Mouse (Mus musculus) heart, embryonic 13.5 days (tissue): ENCODE results near the gene Rbms3. TPM values are rescaled to one million over a fixed set of nuclear protein-coding genes. Genes with fewer than 3 reads are reported as not detected.

Experiments
- ATAC-seq: fragments of 200-750 bp; cut with Nextera tagmentation; 2 replicates; pipeline ENCODE4 v1.8.0; 2017; ENCODE audit warnings: moderate TSS enrichment; ENCODE audit not compliant: insufficient number of reproducible peaks, low FRiP score, low TSS enrichment; ENCODE audit errors: extremely low read depth
- H3K27ac ChIP-seq: fragments of 300-500 bp; sonication (generic); replicated peaks from 2 replicates; pipeline ENCODE4 v1.5.1; 2015; ENCODE audit warnings: moderate library complexity, mild to moderate bottlenecking, inconsistent platforms
- H3K27me3 ChIP-seq: fragments of 300-500 bp; sonication (generic); replicated peaks from 2 replicates; pipeline ENCODE4 v1.6.1; 2015; ENCODE audit warnings: mild to moderate bottlenecking, inconsistent platforms
- H3K36me3 ChIP-seq: fragments of 300-500 bp; sonication (generic); 2 replicates; pipeline ENCODE4 v1.6.1; 2015; ENCODE audit warnings: mild to moderate bottlenecking, inconsistent platforms
- H3K4me1 ChIP-seq: fragments of 300-500 bp; sonication (generic); 2 replicates; pipeline ENCODE4 v1.6.1; 2015; ENCODE audit warnings: inconsistent platforms
- H3K4me2 ChIP-seq: fragments of 300-500 bp; sonication (generic); 2 replicates; pipeline ENCODE4 v1.6.1; 2015; ENCODE audit warnings: inconsistent platforms, mild to moderate bottlenecking, moderate library complexity
- H3K4me3 ChIP-seq: fragments of 300-500 bp; sonication (generic); 2 replicates; pipeline ENCODE4 v1.5.1; 2015; ENCODE audit warnings: moderate library complexity, mild to moderate bottlenecking, inconsistent platforms
- H3K9ac ChIP-seq: fragments of 300-500 bp; sonication (generic); 2 replicates; pipeline ENCODE4 v1.6.1; 2015; ENCODE audit warnings: inconsistent platforms, mild to moderate bottlenecking, moderate library complexity
- H3K9me3 ChIP-seq: fragments of 300-500 bp; sonication (generic); 2 replicates; pipeline ENCODE4 v1.6.1; 2016; ENCODE audit warnings: inconsistent platforms
- WGBS: fragments of 180-500 bp; shearing (Covaris S2); methylation state at CpG from one replicate; pipeline ENCODE4 v1.1.7; 2015; ENCODE audit warnings: mixed read lengths; 5-methylcytosine and 5-hydroxymethylcytosine counted together
- polyA plus RNA-seq: library from polyadenylated mRNA; unstranded; fragments of >200 nt; fragmentation: Nextera tagmentation; extraction: Ambion mirVana; gene quantifications from 2 replicates; pipeline ENCODE4 v1.2.1, GENCODE M21; 2015

Gene Rbms3
- polyA plus RNA-seq, 1 experiment from 2014 or later: 36.0 TPM

- peaks cover 58% of the 10 kb centered on the region for H3K4me1 ChIP-seq
- WGBS: 25% methylated on average over 13 of the region's 13 CpGs
Measured at GRCm38 (mm10) chr9:117250036-117250830, 379.5 kb downstream of the Rbms3 start.

DNA sequence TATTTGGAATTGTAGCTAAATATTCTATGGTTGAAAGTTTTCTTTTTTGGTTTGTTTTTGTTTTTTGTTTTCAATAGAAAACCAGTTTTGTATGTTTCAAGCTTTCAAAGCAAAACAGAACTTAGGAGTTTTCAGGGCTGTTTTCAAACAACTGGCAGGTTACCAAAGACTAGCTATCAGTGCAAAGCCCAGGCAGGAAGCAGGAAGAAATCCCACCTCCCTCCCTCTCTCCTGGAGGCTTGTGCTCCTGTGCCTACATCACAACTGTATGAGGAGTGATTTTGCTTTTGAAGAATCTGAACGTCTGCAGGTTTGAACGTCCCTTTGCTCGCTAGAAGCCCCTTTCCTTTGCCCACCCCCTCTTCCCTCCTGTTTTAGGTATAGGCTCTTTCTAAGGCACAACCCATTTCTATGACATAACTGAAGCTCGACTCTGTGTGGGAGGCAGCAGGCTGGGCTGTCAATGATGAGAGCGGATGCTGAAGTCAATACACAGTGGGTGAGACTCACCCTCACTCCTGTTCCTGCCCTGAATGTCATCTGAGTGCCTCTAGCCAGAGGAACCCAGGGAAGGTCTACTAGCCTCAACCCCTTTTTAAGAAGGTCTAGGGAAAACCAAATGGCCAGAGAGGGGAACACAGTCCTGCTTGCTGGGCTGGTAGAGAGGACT lies 382.3 kb downstream of the Rbms3 start:
- Histone ChIP-seq H3K36me3 (peaks cover 14% of the 10 kb centered on the region; the same call in 1 of the 2 replicates), H3K27me3 (no peaks in the 10 kb centered on the region), H3K27ac (peak overlapping the region; percentile 78), H3K4me3 (peak overlapping the region; percentile 35), H3K9me3 (no peaks in the 10 kb centered on the region), H3K4me2 (peak overlapping the region; percentile 84), H3K4me1 (peaks cover 42% of the 10 kb centered on the region), H3K9ac (peak overlapping the region; percentile 65)
- no peak for ATAC-seq
- 20% methylated on average over 5 of the region's 5 CpGs for WGBS

More at GRCm38 (mm10) chr9:117250036-117250830, 379.5 kb downstream of the Rbms3 start:
- H3K36me3 ChIP-seq: no peaks in the 10 kb centered on the region
- peak overlapping the region; percentile 84 for H3K4me2 ChIP-seq
- H3K27me3 ChIP-seq: no peaks in the 10 kb centered on the region
- no peaks in the 10 kb centered on the region for H3K9me3 ChIP-seq
- ATAC-seq: no peak
- H3K9ac ChIP-seq: peak overlapping the region; percentile 94
- peak overlapping the region; percentile 80 for H3K4me3 ChIP-seq
- peak overlapping the region; percentile 91 for H3K27ac ChIP-seq

- no peak for ATAC-seq
- H3K36me3 ChIP-seq: peaks cover 24% of the 10 kb centered on the region
- no peak overlapping the region for H3K4me3 ChIP-seq
- H3K4me2 ChIP-seq: peak overlapping the region; percentile 84
- H3K9ac ChIP-seq: 0 out of 2 replicates have a peak overlapping the region, but pooled peaks have one; percentile 40
- no peaks in the 10 kb centered on the region for H3K27me3 ChIP-seq
- peaks cover 42% of the 10 kb centered on the region for H3K4me1 ChIP-seq
- 0 out of 2 replicates have a peak overlapping the region, but pooled peaks have one; percentile 78 for H3K27ac ChIP-seq
- H3K9me3 ChIP-seq: no peaks in the 10 kb centered on the region
- WGBS: 69% methylated on average over 12 of the region's 12 CpGs
Measured at GRCm38 (mm10) chr9:117246173-117246572, 383.5 kb downstream of the Rbms3 start.

DNA sequence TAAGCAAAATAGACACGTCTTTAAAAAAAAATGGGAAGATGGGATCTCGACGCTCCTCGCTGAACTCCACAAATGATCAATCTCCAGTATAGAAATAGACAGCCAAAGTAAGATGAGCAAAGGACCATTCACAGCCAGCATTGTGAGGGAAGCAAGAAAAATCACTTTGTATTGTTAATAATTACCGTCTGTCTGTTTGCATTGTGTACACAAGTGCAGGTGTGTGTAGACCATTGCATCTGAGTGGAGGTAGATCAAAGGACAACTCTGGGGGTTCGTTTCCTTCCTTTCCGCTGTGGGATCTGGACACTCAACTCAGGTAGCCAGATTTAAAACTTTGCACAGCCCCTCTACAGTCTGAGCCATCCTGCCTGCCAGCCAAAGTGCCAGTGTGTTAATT lies 386.3 kb downstream of the Rbms3 start:
- 89% methylated on average over 7 of the region's 7 CpGs for whole genome bisulfite sequencing
- no peak overlapping the region for H3K4me3 ChIP-seq

GRCm38 (mm10) chr9:117234726-117235075 lies 395.0 kb downstream of the Rbms3 start:
- peaks cover 25% of the 10 kb centered on the region for H3K4me1 ChIP-seq
- no peaks in the 10 kb centered on the region for H3K9me3 ChIP-seq
- ATAC-seq: no peak
- peaks cover 11% of the 10 kb centered on the region for H3K36me3 ChIP-seq
- H3K27me3 ChIP-seq: no peaks in the 10 kb centered on the region
- H3K27ac ChIP-seq: no peak overlapping the region
- H3K4me2 ChIP-seq: no peak overlapping the region
- WGBS: 77% methylated on average over 6 of the region's 6 CpGs
- no peak overlapping the region for H3K4me3 ChIP-seq
- no peak overlapping the region for H3K9ac ChIP-seq

More for the DNA sequence above, 386.3 kb downstream of the Rbms3 start:
- H3K36me3 ChIP-seq: peaks cover 29% of the 10 kb centered on the region
- ATAC-seq: no peak
- no peak overlapping the region for H3K9ac ChIP-seq
- H3K27ac ChIP-seq: no peak overlapping the region
- no peaks in the 10 kb centered on the region for H3K9me3 ChIP-seq
- peaks cover 24% of the 10 kb centered on the region for H3K4me1 ChIP-seq
- no peak overlapping the region for H3K4me2 ChIP-seq
- no peaks in the 10 kb centered on the region for H3K27me3 ChIP-seq

DNA sequence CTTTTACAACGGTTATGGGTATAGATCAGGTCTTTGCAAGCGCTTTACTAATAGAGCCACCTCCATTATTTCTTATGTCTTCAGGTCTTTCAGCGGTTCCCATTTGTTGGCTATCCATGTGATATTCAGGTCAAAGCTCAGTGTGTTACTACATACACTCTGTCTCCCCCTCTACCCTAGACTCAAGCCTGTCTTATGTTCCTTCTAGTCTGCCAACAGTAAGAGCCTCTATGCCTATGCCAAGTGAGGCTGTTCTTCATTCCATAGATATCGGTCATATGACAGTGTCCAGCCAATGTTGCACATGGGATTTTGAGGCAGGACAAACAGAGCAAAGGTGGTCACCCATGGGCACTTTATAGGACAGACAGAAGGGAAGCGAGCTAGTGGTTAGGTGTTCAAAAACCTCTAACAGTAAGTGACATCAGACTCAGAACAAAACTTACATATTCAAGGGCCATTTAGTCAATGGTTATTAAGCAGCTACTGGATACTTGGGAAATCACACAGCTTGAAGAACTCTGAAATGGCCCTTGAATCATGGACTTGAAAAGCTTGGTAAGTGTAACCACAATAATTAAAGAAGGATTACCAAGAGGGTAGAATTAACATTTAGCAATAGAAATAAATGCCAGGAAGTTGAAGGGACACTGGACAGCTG lies 395.5 kb downstream of the Rbms3 start:
- Histone ChIP-seq H3K9me3 (no peaks in the 10 kb centered on the region), H3K9ac (no peak overlapping the region), H3K4me3 (no peak overlapping the region), H3K27me3 (no peaks in the 10 kb centered on the region), H3K4me1 (peaks cover 25% of the 10 kb centered on the region), H3K36me3 (peaks cover 11% of the 10 kb centered on the region), H3K27ac (no peak overlapping the region), H3K4me2 (no peak overlapping the region)
- 81% methylated on average over 5 of the region's 5 CpGs for WGBS
- ATAC-seq: no peak

DNA sequence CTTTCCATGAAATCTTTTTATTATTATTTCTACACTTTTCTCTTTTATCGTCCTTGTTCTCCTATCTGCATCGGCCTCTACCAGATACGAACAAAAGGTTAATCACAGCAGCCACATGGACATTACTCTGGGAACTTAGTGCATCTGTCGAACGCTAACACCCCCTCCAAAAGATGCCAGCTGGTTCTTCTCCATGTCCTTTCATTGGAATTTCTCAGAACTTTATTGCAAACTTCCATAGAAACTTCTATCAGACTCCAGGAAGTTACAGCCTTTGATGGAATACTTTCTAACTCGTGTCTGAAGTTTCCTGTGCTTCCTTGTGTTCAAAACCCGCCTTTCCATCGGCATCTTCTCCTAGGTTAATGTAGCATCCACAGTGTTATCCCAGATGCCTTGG lies 407.0 kb downstream of the Rbms3 start:
- no peak overlapping the region for H3K27ac ChIP-seq
- H3K36me3 ChIP-seq: peaks cover 23% of the 10 kb centered on the region; the same call in 1 of the 2 replicates
- no peaks in the 10 kb centered on the region for H3K4me1 ChIP-seq
- no peak overlapping the region for H3K4me3 ChIP-seq
- H3K27me3 ChIP-seq: no peaks in the 10 kb centered on the region
- no peaks in the 10 kb centered on the region for H3K9me3 ChIP-seq
- no peak overlapping the region for H3K4me2 ChIP-seq
- 64% methylated on average over 8 of the region's 8 CpGs for WGBS
- ATAC-seq: no peak
- H3K9ac ChIP-seq: no peak overlapping the region

- no peak overlapping the region for H3K4me2 ChIP-seq
- no peak overlapping the region for H3K9ac ChIP-seq
- ATAC-seq: no peak
- H3K9me3 ChIP-seq: no peaks in the 10 kb centered on the region
- H3K4me1 ChIP-seq: peaks cover 4% of the 10 kb centered on the region; the same call in 1 of the 2 replicates
- H3K36me3 ChIP-seq: peaks cover 11% of the 10 kb centered on the region; the same call in 1 of the 2 replicates
- H3K27ac ChIP-seq: no peak overlapping the region
- no peak overlapping the region for H3K4me3 ChIP-seq
- no peaks in the 10 kb centered on the region for H3K27me3 ChIP-seq
- 70% methylated on average over 4 of the region's 4 CpGs for WGBS
Measured at GRCm38 (mm10) chr9:117221481-117221880, 408.2 kb downstream of the Rbms3 start.

GRCm38 (mm10) chr9:117216026-117216755 lies 413.5 kb downstream of the Rbms3 start:
- no peaks in the 10 kb centered on the region for H3K27me3 ChIP-seq
- peaks cover 8% of the 10 kb centered on the region for H3K4me1 ChIP-seq
- peaks cover 8% of the 10 kb centered on the region for H3K36me3 ChIP-seq
- ATAC-seq: no peak
- H3K27ac ChIP-seq: no peak overlapping the region
- no peak overlapping the region for H3K4me2 ChIP-seq
- no peak overlapping the region for H3K4me3 ChIP-seq
- no peak overlapping the region for H3K9ac ChIP-seq
- H3K9me3 ChIP-seq: no peaks in the 10 kb centered on the region
- WGBS: 77% methylated on average over 9 of the region's 9 CpGs

- Histone ChIP-seq H3K27me3 (no peaks in the 10 kb centered on the region), H3K4me3 (no peak overlapping the region), H3K27ac (no peak overlapping the region), H3K9me3 (no peaks in the 10 kb centered on the region), H3K9ac (no peak overlapping the region), H3K4me1 (peaks cover 15% of the 10 kb centered on the region), H3K4me2 (no peak overlapping the region), H3K36me3 (peaks cover 8% of the 10 kb centered on the region)
- ATAC-seq: no peak
- 77% methylated on average over 4 of the region's 4 CpGs for WGBS
Measured at GRCm38 (mm10) chr9:117212023-117212422, 417.7 kb downstream of the Rbms3 start.

GRCm38 (mm10) chr9:117210344-117210743 lies 419.4 kb downstream of the Rbms3 start:
- Histone ChIP-seq H3K4me3 (no peak overlapping the region), H3K9me3 (no peaks in the 10 kb centered on the region), H3K9ac (no peak overlapping the region), H3K27me3 (no peaks in the 10 kb centered on the region), H3K36me3 (peaks cover 8% of the 10 kb centered on the region), H3K4me1 (peaks cover 24% of the 10 kb centered on the region), H3K27ac (no peak overlapping the region), H3K4me2 (no peak overlapping the region)
- 65% methylated on average over 2 of the region's 2 CpGs for WGBS
- no peak for ATAC-seq
